Mouse (Mus musculus) heart, embryonic 11.5 days (tissue): Measurements from ENCODE around the gene Stpg4. TPM values are rescaled to one million over a fixed set of nuclear protein-coding genes. Genes with fewer than 3 reads are reported as not detected.

Experiments
- ATAC-seq: fragments of 200-750 bp; cut with Nextera tagmentation; replicated peaks from 2 replicates; pipeline ENCODE4 v1.8.0; 2017; ENCODE audit warnings: moderate library complexity; ENCODE audit not compliant: insufficient number of reproducible peaks, low FRiP score, low TSS enrichment
- H3K27ac ChIP-seq: fragments of 300-500 bp; sonication (generic); 2 replicates; pipeline ENCODE4 v1.5.1; 2014; ENCODE audit warnings: mild to moderate bottlenecking, low read depth, low read length
- H3K27me3 ChIP-seq: fragments of 300-500 bp; sonication (generic); 2 replicates; pipeline ENCODE4 v1.6.1; 2014; ENCODE audit warnings: mild to moderate bottlenecking, low read length, mixed read lengths; ENCODE audit not compliant: control insufficient read depth, insufficient read depth
- H3K36me3 ChIP-seq: fragments of 300-500 bp; sonication (generic); 2 replicates; pipeline ENCODE4 v1.6.1; 2014; ENCODE audit warnings: mild to moderate bottlenecking, low read length, moderate library complexity, mixed read lengths; ENCODE audit not compliant: control insufficient read depth, insufficient read depth
- H3K4me1 ChIP-seq: fragments of 300-500 bp; sonication (generic); 2 replicates; pipeline ENCODE4 v1.6.1; 2014; ENCODE audit warnings: low read length; ENCODE audit not compliant: control insufficient read depth, insufficient read depth
- H3K4me2 ChIP-seq: fragments of 300-500 bp; sonication (generic); 2 replicates; pipeline ENCODE4 v1.6.1; 2014; ENCODE audit warnings: mild to moderate bottlenecking, moderate library complexity
- H3K4me3 ChIP-seq: fragments of 300-500 bp; sonication (generic); 2 replicates; pipeline ENCODE4 v1.5.1; 2014; ENCODE audit warnings: low read depth, low read length
- H3K9ac ChIP-seq: fragments of 300-500 bp; sonication (generic); 2 replicates; pipeline ENCODE4 v1.6.1; 2014; ENCODE audit warnings: mild to moderate bottlenecking, low read depth, low read length, moderate library complexity
- H3K9me3 ChIP-seq: fragments of 300-500 bp; sonication (generic); replicated peaks from 2 replicates; pipeline ENCODE4 v1.6.1; 2016; ENCODE audit warnings: low read length; ENCODE audit not compliant: control insufficient read depth
- WGBS: fragments of 180-500 bp; shearing (Covaris S2); extraction: QIAGEN DNeasy Blood & Tissue Kit; methylation state at CpG from one replicate; pipeline ENCODE4 v1.1.7; 2014; ENCODE audit not compliant: insufficient replicate concordance; 5-methylcytosine and 5-hydroxymethylcytosine counted together
- polyA plus RNA-seq: library from polyadenylated mRNA; unstranded; fragments of >200 nt; fragmentation: Nextera tagmentation; extraction: Ambion mirVana; gene quantifications from 2 replicates; pipeline ENCODE4 v1.2.1, GENCODE M21; 2014

Gene Stpg4
- polyA plus RNA-seq, 1 experiment from 2014 or later, result not detected

- WGBS, result 73% methylated on average over 7 of the region's 7 CpGs
- Histone ChIP-seq H3K9me3 (no peaks in the 10 kb centered on the region), H3K4me1 (peaks cover 4% of the 10 kb centered on the region; the same call in 1 of the 2 replicates), H3K4me2 (no peak overlapping the region), H3K27me3 (no peaks in the 10 kb centered on the region), H3K9ac (no peak overlapping the region), H3K4me3 (no peak overlapping the region), H3K36me3 (no peaks in the 10 kb centered on the region), H3K27ac (no peak overlapping the region)
- ATAC-seq, result no peak
Observed at GRCm38 (mm10) chr17:87453336-87453735, 25.8 kb upstream of the Stpg4 start.

DNA sequence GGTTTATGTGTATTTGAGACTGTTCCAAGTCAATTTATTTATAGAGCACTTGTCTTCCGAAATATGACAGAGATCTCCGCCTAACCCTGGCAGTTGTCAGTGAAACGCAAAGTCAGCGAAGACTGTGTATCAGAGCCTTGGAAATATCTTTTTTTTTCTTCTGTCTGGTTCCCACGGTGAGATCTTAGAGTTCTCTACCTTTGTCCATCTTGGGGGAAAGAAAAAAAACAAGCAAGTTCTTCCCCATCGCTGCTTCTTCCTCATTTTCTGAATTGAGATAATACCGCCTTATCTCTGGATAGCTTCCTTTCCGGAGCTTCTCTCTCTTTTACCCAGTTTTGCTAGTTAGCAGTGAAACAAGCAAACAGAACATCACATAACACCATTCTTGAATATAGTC lies 21.3 kb upstream of the Stpg4 start:
- Histone ChIP-seq H3K27me3 (no peaks in the 10 kb centered on the region), H3K9me3 (no peaks in the 10 kb centered on the region), H3K36me3 (no peaks in the 10 kb centered on the region), H3K4me1 (peaks cover 14% of the 10 kb centered on the region), H3K9ac (no peak overlapping the region), H3K4me2 (no peak overlapping the region), H3K27ac (no peak overlapping the region), H3K4me3 (no peak overlapping the region)
- 66% methylated on average over 8 of the region's 8 CpGs for WGBS
- ATAC-seq, result no peak

DNA sequence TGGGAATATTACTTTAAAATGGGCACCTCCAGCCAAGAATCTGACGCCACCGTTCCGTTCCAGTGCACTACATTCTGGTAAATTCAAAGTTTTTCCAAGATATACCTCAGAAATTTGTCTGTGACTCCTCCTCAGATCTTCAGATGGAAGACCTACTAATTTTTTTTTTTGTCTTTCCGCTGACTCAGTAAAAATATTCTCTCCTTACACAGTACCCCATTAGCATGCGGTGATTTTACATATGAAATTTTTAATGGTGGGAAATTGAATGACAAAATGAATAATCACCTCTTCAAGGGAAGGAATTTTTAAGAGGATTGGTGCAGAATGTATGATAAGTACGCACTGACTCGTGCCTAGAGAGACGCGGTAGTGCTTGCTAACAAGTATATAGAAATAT lies 20.8 kb upstream of the Stpg4 start:
- no peak for ATAC-seq
- 88% methylated on average over 9 of the region's 9 CpGs for WGBS

GRCm38 (mm10) chr17:87447612-87448200 lies 20.2 kb upstream of the Stpg4 start:
- H3K4me1 ChIP-seq, result peaks cover 19% of the 10 kb centered on the region
- H3K9ac ChIP-seq, result peak overlapping the region; percentile 86
- ATAC-seq, result no peak
- no peaks in the 10 kb centered on the region for H3K36me3 ChIP-seq
- peak overlapping the region; percentile 65 for H3K4me3 ChIP-seq
- peak overlapping the region; percentile 90 for H3K27ac ChIP-seq
- H3K4me2 ChIP-seq, result peak overlapping the region; percentile 81
- no peaks in the 10 kb centered on the region for H3K9me3 ChIP-seq
- no peaks in the 10 kb centered on the region for H3K27me3 ChIP-seq
- WGBS, result 46% methylated on average over 12 of the region's 12 CpGs

More for the DNA sequence above, 20.8 kb upstream of the Stpg4 start:
- Histone ChIP-seq H3K4me2 (no peak overlapping the region), H3K4me3 (no peak overlapping the region), H3K27ac (no peak overlapping the region), H3K27me3 (no peaks in the 10 kb centered on the region), H3K9ac (no peak overlapping the region), H3K36me3 (no peaks in the 10 kb centered on the region), H3K4me1 (peaks cover 18% of the 10 kb centered on the region), H3K9me3 (no peaks in the 10 kb centered on the region)

- H3K9me3 ChIP-seq, result no peaks in the 10 kb centered on the region
- H3K4me1 ChIP-seq, result peaks cover 20% of the 10 kb centered on the region
- H3K4me2 ChIP-seq, result peak within 1 kb of the TSS; percentile 84
- peak within 1 kb of the TSS; percentile 90 for H3K27ac ChIP-seq
- under 1% methylated on average over 69 of the region's 69 CpGs for WGBS
- no peaks in the 10 kb centered on the region for H3K36me3 ChIP-seq
- H3K9ac ChIP-seq, result peak within 1 kb of the TSS; percentile 86
- H3K27me3 ChIP-seq, result no peaks in the 10 kb centered on the region
- H3K4me3 ChIP-seq, result peak within 1 kb of the TSS; percentile 65
- ATAC-seq, result peak; percentile 90
Observed at GRCm38 (mm10) chr17:87446767-87447611, 19.4 kb upstream of the Stpg4 start, which contains the start of gene Calm2. Gene Calm2, minus strand, starts transcription at chr17:87446935.

GRCm38 (mm10) chr17:87445917-87446766 lies 18.6 kb upstream of the Stpg4 start:
- H3K4me3 ChIP-seq, result peak overlapping the region; percentile 65
- no peaks in the 10 kb centered on the region for H3K27me3 ChIP-seq
- under 1% methylated on average over 40 of the region's 86 CpGs for WGBS
- peak overlapping the region; percentile 86 for H3K9ac ChIP-seq
- peak overlapping the region; percentile 84 for H3K4me2 ChIP-seq
- H3K9me3 ChIP-seq, result no peaks in the 10 kb centered on the region
- no peaks in the 10 kb centered on the region for H3K36me3 ChIP-seq
- peak overlapping the region; percentile 90 for H3K27ac ChIP-seq
- H3K4me1 ChIP-seq, result peaks cover 28% of the 10 kb centered on the region
- peak; percentile 70 for ATAC-seq

- WGBS, result under 1% methylated on average over 13 of the region's 13 CpGs
Observed at GRCm38 (mm10) chr17:87445337-87445916, 17.9 kb upstream of the Stpg4 start.

GRCm38 (mm10) chr17:87444763-87445162 lies 17.2 kb upstream of the Stpg4 start:
- peaks cover 28% of the 10 kb centered on the region for H3K4me1 ChIP-seq
- peak overlapping the region; percentile 66 for H3K4me2 ChIP-seq
- H3K27ac ChIP-seq, result no peak overlapping the region
- no peak for ATAC-seq
- H3K4me3 ChIP-seq, result peak overlapping the region; percentile 38
- WGBS, result 55% methylated on average over 4 of the region's 4 CpGs
- no peaks in the 10 kb centered on the region for H3K36me3 ChIP-seq
- no peaks in the 10 kb centered on the region for H3K27me3 ChIP-seq
- H3K9ac ChIP-seq, result no peak overlapping the region
- no peaks in the 10 kb centered on the region for H3K9me3 ChIP-seq

More at GRCm38 (mm10) chr17:87445337-87445916, 17.9 kb upstream of the Stpg4 start:
- no peaks in the 10 kb centered on the region for H3K27me3 ChIP-seq
- no peak for ATAC-seq
- H3K9me3 ChIP-seq, result no peaks in the 10 kb centered on the region
- no peaks in the 10 kb centered on the region for H3K36me3 ChIP-seq
- H3K27ac ChIP-seq, result peak overlapping the region; percentile 90; the same call in 1 of the 2 replicates
- peak overlapping the region; percentile 86 for H3K9ac ChIP-seq
- H3K4me2 ChIP-seq, result peak overlapping the region; percentile 84
- H3K4me3 ChIP-seq, result peak overlapping the region; percentile 65
- H3K4me1 ChIP-seq, result peaks cover 28% of the 10 kb centered on the region
